Mouse (Mus musculus): ENCODE results near the gene Slc16a9. TPM values are rescaled to one million over a fixed set of nuclear protein-coding genes. Genes with fewer than 3 reads are reported as not detected.

Slc16a9 gene
- not detected for polyA plus RNA-seq (2012; fragmentation: generic; extraction: Trizol)
- long read RNA-seq, experiment 1, result 0 reads
- long read RNA-seq, experiment 2, result 0 reads

GRCm38 (mm10) chr10:70244921-70245558, at the start of gene Slc16a9:
Gene Slc16a9 (plus strand): TSS chr10:70245100.
- Histone ChIP-seq H3K27me3 (ENCODE audit: control insufficient read depth, insufficient read depth, insufficient read length) (peaks cover 27% of the 10 kb centered on the region), H3K79me2 (ENCODE audit: control insufficient read depth, insufficient read depth) (no peaks in the 10 kb centered on the region), H3K79me3 (ENCODE audit: low read depth) (no peaks in the 10 kb centered on the region), H3ac (ENCODE audit: control insufficient read depth, insufficient read length, low read depth) (no peak within 1 kb of the TSS), H3K36me3 (ENCODE audit: control insufficient read depth, insufficient read depth) (no peaks in the 10 kb centered on the region), H3K4me3 (ENCODE audit: insufficient read depth, poor library complexity, severe bottlenecking) (no peak within 1 kb of the TSS)
- TF ChIP-seq MAX (IDR thresholded peaks at IDR 0.05) (no peak), CTCF (IDR thresholded peaks at IDR 0.05; ENCODE audit: control insufficient read depth, insufficient read depth, insufficient read length) (no peak), MYOD1 (IDR thresholded peaks at IDR 0.05; ENCODE audit: control insufficient read depth, insufficient read length, low read depth) (no peak), USF1 (IDR thresholded peaks at IDR 0.05; ENCODE audit: low read depth) (no peak), CEBPB (IDR thresholded peaks at IDR 0.05; ENCODE audit: low read depth) (no peak), MYOG (IDR thresholded peaks at IDR 0.05; ENCODE audit: control insufficient read depth, extremely low read depth, insufficient read length) (no peak), FOSL1 (IDR thresholded peaks at IDR 0.05; ENCODE audit: insufficient read depth, low read length, poor library complexity, severe bottlenecking) (no peak)

- TF ChIP-seq MAX (IDR thresholded peaks at IDR 0.05), result no peak
- no peak for TF ChIP-seq MYOG (IDR thresholded peaks at IDR 0.05; ENCODE audit: control insufficient read depth, extremely low read depth, insufficient read length)
- no peak for TF ChIP-seq USF1 (IDR thresholded peaks at IDR 0.05; ENCODE audit: low read depth)
- no peak for TF ChIP-seq CEBPB (IDR thresholded peaks at IDR 0.05; ENCODE audit: low read depth)
- no peak for TF ChIP-seq CTCF (IDR thresholded peaks at IDR 0.05; ENCODE audit: control insufficient read depth, insufficient read depth, insufficient read length)
- TF ChIP-seq FOSL1 (IDR thresholded peaks at IDR 0.05; ENCODE audit: insufficient read depth, low read length, poor library complexity, severe bottlenecking), result no peak
- no peak for TF ChIP-seq MYOD1 (IDR thresholded peaks at IDR 0.05; ENCODE audit: control insufficient read depth, insufficient read length, low read depth)
- Histone ChIP-seq H3K79me3 (ENCODE audit: low read depth) (no peaks in the 10 kb centered on the region), H3K79me2 (ENCODE audit: control insufficient read depth, insufficient read depth) (no peaks in the 10 kb centered on the region), H3ac (ENCODE audit: control insufficient read depth, insufficient read length, low read depth) (no peak overlapping the region), H3K36me3 (ENCODE audit: control insufficient read depth, insufficient read depth) (peaks cover 17% of the 10 kb centered on the region), H3K27me3 (ENCODE audit: control insufficient read depth, insufficient read depth, insufficient read length) (no peaks in the 10 kb centered on the region), H3K4me3 (ENCODE audit: insufficient read depth, poor library complexity, severe bottlenecking) (no peak overlapping the region)
Measured at GRCm38 (mm10) chr10:70195279-70195678, 49.6 kb upstream of the Slc16a9 start.

GRCm38 (mm10) chr10:70195786-70196185, 49.1 kb upstream of the Slc16a9 start:
- Histone ChIP-seq H3K79me3 (ENCODE audit: low read depth) (no peaks in the 10 kb centered on the region), H3K4me3 (ENCODE audit: insufficient read depth, poor library complexity, severe bottlenecking) (no peak overlapping the region), H3K36me3 (ENCODE audit: control insufficient read depth, insufficient read depth) (peaks cover 17% of the 10 kb centered on the region), H3K27me3 (ENCODE audit: control insufficient read depth, insufficient read depth, insufficient read length) (no peaks in the 10 kb centered on the region), H3ac (ENCODE audit: control insufficient read depth, insufficient read length, low read depth) (no peak overlapping the region), H3K79me2 (ENCODE audit: control insufficient read depth, insufficient read depth) (no peaks in the 10 kb centered on the region)
- TF ChIP-seq FOSL1 (IDR thresholded peaks at IDR 0.05; ENCODE audit: insufficient read depth, low read length, poor library complexity, severe bottlenecking), result no peak
- TF ChIP-seq MYOG (IDR thresholded peaks at IDR 0.05; ENCODE audit: control insufficient read depth, extremely low read depth, insufficient read length), result no peak
- no peak for TF ChIP-seq CEBPB (IDR thresholded peaks at IDR 0.05; ENCODE audit: low read depth)

GRCm38 (mm10) chr10:70196666-70197065, 48.2 kb upstream of the Slc16a9 start:
- no peak overlapping the region for H3ac ChIP-seq (ENCODE audit: control insufficient read depth, insufficient read length, low read depth)
- H3K79me3 ChIP-seq (ENCODE audit: low read depth), result no peaks in the 10 kb centered on the region
- no peaks in the 10 kb centered on the region for H3K27me3 ChIP-seq (ENCODE audit: control insufficient read depth, insufficient read depth, insufficient read length)
- peaks cover 17% of the 10 kb centered on the region for H3K36me3 ChIP-seq (ENCODE audit: control insufficient read depth, insufficient read depth)
- H3K4me3 ChIP-seq (ENCODE audit: insufficient read depth, poor library complexity, severe bottlenecking), result no peak overlapping the region
- H3K79me2 ChIP-seq (ENCODE audit: control insufficient read depth, insufficient read depth), result no peaks in the 10 kb centered on the region
- TF ChIP-seq MYOD1 (IDR thresholded peaks at IDR 0.05; ENCODE audit: control insufficient read depth, insufficient read length, low read depth) (no peak), MAX (IDR thresholded peaks at IDR 0.05) (no peak), USF1 (IDR thresholded peaks at IDR 0.05; ENCODE audit: low read depth) (no peak), FOSL1 (IDR thresholded peaks at IDR 0.05; ENCODE audit: insufficient read depth, low read length, poor library complexity, severe bottlenecking) (no peak), MYOG (IDR thresholded peaks at IDR 0.05; ENCODE audit: control insufficient read depth, extremely low read depth, insufficient read length) (no peak), CTCF (IDR thresholded peaks at IDR 0.05; ENCODE audit: control insufficient read depth, insufficient read depth, insufficient read length) (no peak), CEBPB (IDR thresholded peaks at IDR 0.05; ENCODE audit: low read depth) (no peak)

GRCm38 (mm10) chr10:70197601-70198000, 47.3 kb upstream of the Slc16a9 start:
- TF ChIP-seq USF1 (IDR thresholded peaks at IDR 0.05; ENCODE audit: low read depth) (no peak), MAX (IDR thresholded peaks at IDR 0.05) (no peak), FOSL1 (IDR thresholded peaks at IDR 0.05; ENCODE audit: insufficient read depth, low read length, poor library complexity, severe bottlenecking) (no peak), CTCF (IDR thresholded peaks at IDR 0.05; ENCODE audit: control insufficient read depth, insufficient read depth, insufficient read length) (no peak)
- Histone ChIP-seq H3K36me3 (ENCODE audit: control insufficient read depth, insufficient read depth) (peaks cover 12% of the 10 kb centered on the region), H3K27me3 (ENCODE audit: control insufficient read depth, insufficient read depth, insufficient read length) (no peaks in the 10 kb centered on the region), H3K79me3 (ENCODE audit: low read depth) (no peaks in the 10 kb centered on the region), H3ac (ENCODE audit: control insufficient read depth, insufficient read length, low read depth) (no peak overlapping the region), H3K4me3 (ENCODE audit: insufficient read depth, poor library complexity, severe bottlenecking) (no peak overlapping the region), H3K79me2 (ENCODE audit: control insufficient read depth, insufficient read depth) (no peaks in the 10 kb centered on the region)

GRCm38 (mm10) chr10:70198012-70198411, 46.9 kb upstream of the Slc16a9 start:
- no peaks in the 10 kb centered on the region for H3K27me3 ChIP-seq (ENCODE audit: control insufficient read depth, insufficient read depth, insufficient read length)
- H3K36me3 ChIP-seq (ENCODE audit: control insufficient read depth, insufficient read depth), result peaks cover 7% of the 10 kb centered on the region
- no peak overlapping the region for H3ac ChIP-seq (ENCODE audit: control insufficient read depth, insufficient read length, low read depth)
- H3K79me2 ChIP-seq (ENCODE audit: control insufficient read depth, insufficient read depth), result no peaks in the 10 kb centered on the region
- TF ChIP-seq CEBPB (IDR thresholded peaks at IDR 0.05; ENCODE audit: low read depth) (no peak), CTCF (IDR thresholded peaks at IDR 0.05; ENCODE audit: control insufficient read depth, insufficient read depth, insufficient read length) (no peak), MAX (IDR thresholded peaks at IDR 0.05) (no peak), FOSL1 (IDR thresholded peaks at IDR 0.05; ENCODE audit: insufficient read depth, low read length, poor library complexity, severe bottlenecking) (no peak), USF1 (IDR thresholded peaks at IDR 0.05; ENCODE audit: low read depth) (no peak), MYOG (IDR thresholded peaks at IDR 0.05; ENCODE audit: control insufficient read depth, extremely low read depth, insufficient read length) (no peak), MYOD1 (IDR thresholded peaks at IDR 0.05; ENCODE audit: control insufficient read depth, insufficient read length, low read depth) (no peak)
- no peaks in the 10 kb centered on the region for H3K79me3 ChIP-seq (ENCODE audit: low read depth)
- H3K4me3 ChIP-seq (ENCODE audit: insufficient read depth, poor library complexity, severe bottlenecking), result no peak overlapping the region

All from C2C12 (cell line).